Mouse (Mus musculus) cortical plate, adult 2 months (tissue): ENCODE data around the gene Vmn2r105. TPM values are rescaled to one million over a fixed set of nuclear protein-coding genes. Genes with fewer than 3 reads are reported as not detected.

Source experiments
- H3K27ac ChIP-seq: fragments of 200-500 bp; 2 replicates; pipeline ENCODE4 v1.5.1; 2012; ENCODE audit warnings: low read length, control low read depth, inconsistent platforms; ENCODE audit not compliant: insufficient read depth
- H3K4me1 ChIP-seq: fragments of 200-500 bp; 2 replicates; pipeline ENCODE4 v1.6.1; 2011; ENCODE audit warnings: low read length; ENCODE audit not compliant: control insufficient read depth, insufficient read depth
- H3K4me3 ChIP-seq: fragments of 200-500 bp; 2 replicates; pipeline ENCODE4 v1.5.1; 2011; ENCODE audit warnings: mild to moderate bottlenecking, low read length, control low read depth; ENCODE audit not compliant: insufficient read depth
- CTCF ChIP-seq: fragments of 200-500 bp; IDR thresholded peaks from 2 replicates; pipeline ENCODE4 v1.5.1; 2011; ENCODE audit warnings: mild to moderate bottlenecking, control low read depth, low read length; ENCODE audit not compliant: insufficient read depth; ENCODE audit errors: extremely low read depth
- POLR2A ChIP-seq: fragments of 200-500 bp; IDR thresholded peaks from 2 replicates; pipeline ENCODE4 v1.6.1; 2011; ENCODE audit warnings: mild to moderate bottlenecking, low read length, control low read depth; ENCODE audit not compliant: insufficient read depth; ENCODE audit errors: extremely low read depth
- polyA plus RNA-seq: library from polyadenylated mRNA; depleted of rRNA; stranded (reverse); fragments of >200 nt; gene quantifications from 2 replicates; pipeline ENCODE4 v1.2.3, GENCODE M21; 2012; rRNA removed

The Vmn2r105 gene
- not detected in 2 replicates for polyA plus RNA-seq

- Histone ChIP-seq H3K27ac (no peak within 1 kb of the TSS), H3K4me3 (no peak within 1 kb of the TSS), H3K4me1 (no peaks in the 10 kb centered on the region)
- TF ChIP-seq POLR2A (no peak), CTCF (no peak)
These were observed at the start of gene Vmn2r105 for GRCm38 (mm10) chr17:20234952-20235351. TSS of gene Vmn2r105 (minus strand) at chr17:20235052.

- TF ChIP-seq CTCF (no peak), POLR2A (no peak)
- Histone ChIP-seq H3K4me1 (no peaks in the 10 kb centered on the region), H3K27ac (no peak overlapping the region), H3K4me3 (no peak overlapping the region)
These were observed 20.7 kb upstream of the Vmn2r105 start for GRCm38 (mm10) chr17:20255522-20255921.

- Histone ChIP-seq H3K4me3 (no peak within 1 kb of the TSS), H3K4me1 (no peaks in the 10 kb centered on the region), H3K27ac (no peak within 1 kb of the TSS)
- TF ChIP-seq CTCF (no peak), POLR2A (no peak)
These were observed 51.9 kb downstream of the Vmn2r105 start, which contains the start of gene Fpr-rs6 for GRCm38 (mm10) chr17:20182997-20183396. TSS of gene Fpr-rs6 (minus strand) at chr17:20183097.

Other genes starting within 250 kb of the Vmn2r105 start
- not detected in 2 replicates for gene Vmn2r104, start 186.7 kb downstream of the Vmn2r105 start, polyA plus RNA-seq
- gene Fpr-rs7, start 120.8 kb downstream of the Vmn2r105 start, polyA plus RNA-seq, result not detected in 2 replicates
- gene Fpr-rs6, start 52.0 kb downstream of the Vmn2r105 start, polyA plus RNA-seq, result not detected in 2 replicates
- gene Vmn2r106, start 50.5 kb upstream of the Vmn2r105 start, polyA plus RNA-seq, result not detected in 2 replicates
- not detected in 2 replicates for gene Vmn2r107, start 110.2 kb upstream of the Vmn2r105 start, polyA plus RNA-seq
- gene Vmn1r224, start 179.1 kb upstream of the Vmn2r105 start, polyA plus RNA-seq, result not detected in 2 replicates
- gene Vmn2r108, start 246.3 kb upstream of the Vmn2r105 start, polyA plus RNA-seq, result not detected in 2 replicates